Mouse (Mus musculus): Measurements from ENCODE around the gene C1qtnf9. TPM values are rescaled to one million over a fixed set of nuclear protein-coding genes. Genes with fewer than 3 reads are reported as not detected.
A peak's percentile ranks its signal among the peaks of the same experiment; 100 is the strongest.

C1qtnf9 gene
- total and polyA plus RNA-seq, 2 experiments = 0.07 to 0.46 TPM

DNA sequence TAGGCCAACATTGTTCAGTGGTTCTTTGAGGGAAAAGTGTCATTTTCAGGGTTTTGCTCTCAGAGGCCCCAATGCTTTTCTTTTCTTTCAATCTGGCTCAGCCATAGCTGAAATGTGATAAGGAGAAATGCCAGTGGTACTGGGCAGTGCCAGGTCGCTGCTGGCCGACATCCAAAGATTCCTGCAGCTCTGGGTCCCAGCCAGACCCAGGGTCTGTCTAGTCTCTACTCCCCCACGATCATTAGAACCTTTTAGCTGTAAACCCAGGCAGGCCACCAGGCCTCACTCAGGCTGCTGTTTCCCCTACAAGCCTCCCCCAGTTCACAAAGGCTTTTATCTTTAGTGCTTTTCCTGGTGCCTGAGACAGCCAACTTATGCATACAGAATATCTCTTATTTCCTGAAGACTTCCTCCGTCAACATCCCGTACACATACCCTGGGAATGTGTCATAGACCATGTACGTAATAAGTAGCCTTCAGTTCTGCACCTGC is 26.4 kb upstream of the C1qtnf9 start:
- Histone ChIP-seq H3K4me1 (ENCODE audit: control insufficient read depth, insufficient read depth, low read length) (peaks cover 2% of the 10 kb centered on the region; the same call in 1 of the 2 replicates), H3K36me3 (ENCODE audit: control insufficient read depth, insufficient read depth, low read length) (peaks cover 6% of the 10 kb centered on the region; the same call in 1 of the 2 replicates), H3K79me2 (ENCODE audit: control insufficient read depth, insufficient read depth, low read length) (no peaks in the 10 kb centered on the region), H3K27ac (replicated peaks; ENCODE audit: insufficient read depth, low read depth, low read length) (peak overlapping the region; percentile 43), H3K4me3 (ENCODE audit: insufficient read depth, low read depth, low read length) (no peak overlapping the region), H3K27me3 (ENCODE audit: control insufficient read depth, insufficient read depth, low read length) (no peaks in the 10 kb centered on the region), H3K9ac (ENCODE audit: low read depth, low read length) (no peak overlapping the region)
- DNase-seq (ENCODE audit: extremely low read depth, low read depth, low spot score) = peak; percentile 22
- WGBS = 51% methylated on average over 6 of the region's 6 CpGs
- TF ChIP-seq POLR2A (IDR thresholded peaks at IDR 0.05; ENCODE audit: extremely low read depth, insufficient read depth, low read length) (no peak), CTCF (IDR thresholded peaks at IDR 0.05; ENCODE audit: low read depth, low read length) (no peak)

DNA sequence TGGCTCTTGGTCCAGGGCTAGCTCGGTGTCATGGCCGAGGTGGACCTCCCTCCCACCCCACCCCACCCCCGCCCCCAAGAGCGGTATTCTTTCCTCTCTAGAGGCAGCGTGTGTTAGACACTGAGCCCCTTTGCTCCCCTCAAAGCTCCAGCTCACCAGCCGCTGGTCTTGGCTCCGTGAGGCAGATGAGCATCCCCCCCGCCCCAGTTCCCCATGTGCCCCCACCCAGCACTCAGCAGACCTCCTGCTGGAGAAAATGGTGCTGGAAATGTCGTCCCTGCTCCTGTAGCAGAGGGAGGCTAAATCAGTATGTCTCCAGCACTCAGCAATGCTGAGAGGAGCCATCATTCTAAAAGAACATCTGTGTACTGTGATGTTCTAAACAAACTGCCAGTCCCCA is 24.3 kb upstream of the C1qtnf9 start:
- WGBS = 94% methylated on average over 9 of the region's 9 CpGs
- no peaks in the 10 kb centered on the region; the same call in 1 of the 2 replicates for H3K4me1 ChIP-seq (ENCODE audit: control insufficient read depth, insufficient read depth, low read length)
- TF ChIP-seq CTCF (IDR thresholded peaks at IDR 0.05; ENCODE audit: low read depth, low read length) (no peak), POLR2A (IDR thresholded peaks at IDR 0.05; ENCODE audit: extremely low read depth, insufficient read depth, low read length) (no peak)

DNA sequence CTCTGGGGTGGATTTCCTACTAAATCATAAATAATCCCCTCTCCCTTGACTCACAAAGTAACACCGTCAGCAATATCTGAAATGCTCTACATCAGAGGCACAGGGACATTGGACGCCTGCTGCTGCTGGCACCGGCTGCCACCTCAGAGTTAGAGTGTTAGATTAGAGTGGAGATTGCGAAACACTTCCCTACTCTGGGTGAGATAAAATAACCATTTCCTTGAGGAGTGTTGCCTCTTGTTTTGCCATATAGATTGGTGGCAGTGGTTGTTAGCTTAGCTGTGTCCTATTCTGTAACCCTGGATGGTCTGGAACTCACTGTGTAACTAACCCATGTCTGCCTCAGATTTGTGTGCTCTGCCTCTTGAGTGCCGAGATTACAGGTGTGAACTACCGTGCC is 22.7 kb upstream of the C1qtnf9 start:
- 53% methylated on average over 6 of the region's 6 CpGs for WGBS
- Histone ChIP-seq H3K27ac (replicated peaks; ENCODE audit: insufficient read depth, low read depth, low read length) (no peak overlapping the region; the same call in 1 of the 2 replicates), H3K4me1 (ENCODE audit: control insufficient read depth, insufficient read depth, low read length) (no peaks in the 10 kb centered on the region; the same call in 1 of the 2 replicates), H3K79me2 (ENCODE audit: control insufficient read depth, insufficient read depth, low read length) (no peaks in the 10 kb centered on the region), H3K36me3 (ENCODE audit: control insufficient read depth, insufficient read depth, low read length) (peaks cover 29% of the 10 kb centered on the region; the same call in 1 of the 2 replicates), H3K4me3 (ENCODE audit: insufficient read depth, low read depth, low read length) (no peak overlapping the region), H3K9ac (ENCODE audit: low read depth, low read length) (no peak overlapping the region), H3K27me3 (ENCODE audit: control insufficient read depth, insufficient read depth, low read length) (no peaks in the 10 kb centered on the region)
- DNase-seq (ENCODE audit: extremely low read depth, low read depth, low spot score) = no peak
- TF ChIP-seq POLR2A (IDR thresholded peaks at IDR 0.05; ENCODE audit: extremely low read depth, insufficient read depth, low read length) (no peak), CTCF (IDR thresholded peaks at IDR 0.05; ENCODE audit: low read depth, low read length) (no peak)

More for the DNA sequence above, 24.3 kb upstream of the C1qtnf9 start:
- Histone ChIP-seq H3K79me2 (ENCODE audit: control insufficient read depth, insufficient read depth, low read length) (no peaks in the 10 kb centered on the region), H3K27ac (replicated peaks; ENCODE audit: insufficient read depth, low read depth, low read length) (no peak overlapping the region), H3K36me3 (ENCODE audit: control insufficient read depth, insufficient read depth, low read length) (peaks cover 16% of the 10 kb centered on the region; the same call in 1 of the 2 replicates), H3K27me3 (ENCODE audit: control insufficient read depth, insufficient read depth, low read length) (no peaks in the 10 kb centered on the region), H3K9ac (ENCODE audit: low read depth, low read length) (no peak overlapping the region), H3K4me3 (ENCODE audit: insufficient read depth, low read depth, low read length) (no peak overlapping the region)
- DNase-seq (ENCODE audit: extremely low read depth, low read depth, low spot score) = no peak

DNA sequence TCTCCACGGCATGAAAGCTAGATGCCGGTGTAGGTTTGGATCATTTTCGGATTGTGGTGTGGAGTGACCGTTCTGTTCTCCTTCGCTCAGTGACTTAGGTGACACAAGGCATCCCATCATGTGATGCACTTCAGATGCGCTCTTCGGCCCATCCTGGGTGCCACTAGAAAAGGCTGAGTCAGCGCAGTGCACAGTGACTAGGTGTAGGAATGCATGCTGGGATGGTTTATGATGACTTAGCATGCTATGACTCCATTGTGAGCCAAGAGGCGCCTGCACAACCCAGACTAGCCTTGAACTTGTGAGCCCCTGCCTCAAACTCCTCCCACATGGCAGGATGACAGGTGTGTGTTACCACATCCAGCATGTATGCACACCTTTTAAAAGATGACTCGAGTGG is 21.8 kb upstream of the C1qtnf9 start:
- no peak for TF ChIP-seq CTCF (IDR thresholded peaks at IDR 0.05; ENCODE audit: low read depth, low read length)
- no peak for TF ChIP-seq POLR2A (IDR thresholded peaks at IDR 0.05; ENCODE audit: extremely low read depth, insufficient read depth, low read length)
- 88% methylated on average over 10 of the region's 10 CpGs for WGBS
- DNase-seq (ENCODE audit: extremely low read depth, low read depth, low spot score) = peak; percentile 27
- Histone ChIP-seq H3K4me3 (ENCODE audit: insufficient read depth, low read depth, low read length) (no peak overlapping the region), H3K4me1 (ENCODE audit: control insufficient read depth, insufficient read depth, low read length) (no peaks in the 10 kb centered on the region; the same call in 1 of the 2 replicates), H3K36me3 (ENCODE audit: control insufficient read depth, insufficient read depth, low read length) (peaks cover 29% of the 10 kb centered on the region; the same call in 1 of the 2 replicates), H3K27ac (replicated peaks; ENCODE audit: insufficient read depth, low read depth, low read length) (no peak overlapping the region), H3K27me3 (ENCODE audit: control insufficient read depth, insufficient read depth, low read length) (no peaks in the 10 kb centered on the region), H3K9ac (ENCODE audit: low read depth, low read length) (no peak overlapping the region), H3K79me2 (ENCODE audit: control insufficient read depth, insufficient read depth, low read length) (no peaks in the 10 kb centered on the region)

DNA sequence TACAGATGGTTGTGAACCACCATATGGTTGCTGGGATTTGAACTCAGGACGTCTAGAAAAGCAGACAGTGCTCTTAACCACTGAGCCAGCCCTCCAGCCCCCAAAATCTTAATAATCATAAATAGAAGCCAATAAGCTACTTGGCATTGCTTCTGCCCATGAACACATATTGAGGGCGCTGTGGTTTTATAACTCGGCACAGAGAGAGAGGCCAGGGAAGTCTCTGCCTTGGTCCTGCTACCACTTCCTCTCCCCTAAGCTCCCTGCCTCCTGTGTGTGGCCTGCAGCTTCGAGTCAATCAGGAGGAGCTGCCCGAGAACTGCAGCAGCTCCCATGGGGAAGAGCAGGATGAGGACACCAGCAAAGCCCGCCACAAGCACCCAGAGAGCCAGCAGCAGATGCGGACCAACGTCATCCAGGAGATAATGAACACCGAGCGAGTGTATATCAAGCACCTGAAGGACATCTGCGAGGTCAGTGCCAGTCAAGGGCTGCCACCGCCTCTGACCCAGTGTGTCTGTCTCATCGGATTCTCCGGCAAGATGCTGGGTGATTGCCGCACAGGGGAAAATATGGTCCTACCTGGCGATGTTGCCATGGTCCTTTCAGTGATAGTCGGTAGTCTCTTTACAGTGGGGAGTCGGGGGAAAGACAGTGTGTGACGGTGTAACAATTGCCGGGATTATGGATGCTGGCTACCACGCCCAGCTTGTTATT is 20.6 kb upstream of the C1qtnf9 start:
- WGBS = 93% methylated on average over 21 of the region's 21 CpGs
- Histone ChIP-seq H3K36me3 (ENCODE audit: control insufficient read depth, insufficient read depth, low read length) (peaks cover 29% of the 10 kb centered on the region; the same call in 1 of the 2 replicates), H3K79me2 (ENCODE audit: control insufficient read depth, insufficient read depth, low read length) (no peaks in the 10 kb centered on the region)

DNA sequence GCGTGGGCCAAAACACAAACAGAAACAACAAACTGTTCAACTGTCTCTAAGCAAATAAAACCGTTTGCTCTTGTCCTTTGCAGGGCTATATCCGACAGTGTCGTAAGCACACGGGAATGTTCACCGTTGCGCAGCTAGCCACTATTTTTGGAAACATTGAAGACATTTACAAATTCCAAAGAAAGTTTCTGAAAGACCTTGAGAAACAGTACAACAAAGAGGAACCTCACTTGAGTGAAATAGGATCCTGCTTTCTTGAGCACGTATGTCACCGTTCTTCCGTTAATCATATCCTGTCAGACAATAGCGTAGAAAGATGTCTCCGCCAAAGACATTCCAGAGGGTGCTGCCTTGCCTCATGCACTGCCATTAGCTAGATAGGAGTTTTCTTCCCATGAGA is 18.1 kb upstream of the C1qtnf9 start:
- no peak overlapping the region for H3K27ac ChIP-seq (replicated peaks; ENCODE audit: insufficient read depth, low read depth, low read length)

More for the DNA sequence above, 20.6 kb upstream of the C1qtnf9 start:
- Histone ChIP-seq H3K27me3 (ENCODE audit: control insufficient read depth, insufficient read depth, low read length) (no peaks in the 10 kb centered on the region), H3K4me3 (ENCODE audit: insufficient read depth, low read depth, low read length) (no peak overlapping the region), H3K9ac (ENCODE audit: low read depth, low read length) (no peak overlapping the region), H3K4me1 (ENCODE audit: control insufficient read depth, insufficient read depth, low read length) (no peaks in the 10 kb centered on the region; the same call in 1 of the 2 replicates), H3K27ac (replicated peaks; ENCODE audit: insufficient read depth, low read depth, low read length) (no peak overlapping the region)
- no peak for TF ChIP-seq CTCF (IDR thresholded peaks at IDR 0.05; ENCODE audit: low read depth, low read length)
- no peak for TF ChIP-seq POLR2A (IDR thresholded peaks at IDR 0.05; ENCODE audit: extremely low read depth, insufficient read depth, low read length)
- DNase-seq (ENCODE audit: extremely low read depth, low read depth, low spot score) = no peak

More for the DNA sequence above, 18.1 kb upstream of the C1qtnf9 start:
- no peak for DNase-seq (ENCODE audit: extremely low read depth, low read depth, low spot score)
- Histone ChIP-seq H3K27me3 (ENCODE audit: control insufficient read depth, insufficient read depth, low read length) (no peaks in the 10 kb centered on the region), H3K79me2 (ENCODE audit: control insufficient read depth, insufficient read depth, low read length) (no peaks in the 10 kb centered on the region), H3K4me1 (ENCODE audit: control insufficient read depth, insufficient read depth, low read length) (no peaks in the 10 kb centered on the region), H3K4me3 (ENCODE audit: insufficient read depth, low read depth, low read length) (no peak overlapping the region), H3K36me3 (ENCODE audit: control insufficient read depth, insufficient read depth, low read length) (peaks cover 44% of the 10 kb centered on the region), H3K9ac (ENCODE audit: low read depth, low read length) (no peak overlapping the region)
- 61% methylated on average over 12 of the region's 12 CpGs for WGBS
- TF ChIP-seq POLR2A (IDR thresholded peaks at IDR 0.05; ENCODE audit: extremely low read depth, insufficient read depth, low read length) (no peak), CTCF (IDR thresholded peaks at IDR 0.05; ENCODE audit: low read depth, low read length) (no peak)
